Mouse (Mus musculus): Measurements from ENCODE around the gene Nyap1. TPM values are rescaled to one million over a fixed set of nuclear protein-coding genes. Genes with fewer than 3 reads are reported as not detected.
"Not testable (repeated sequence)": the region's sequence is repeated elsewhere in the genome, so short reads cannot be mapped to it uniquely, and the experiment has no call there.

The Nyap1 gene
- polyA plus RNA-seq, 1 experiment from 2014 or later = 5.1 TPM

DNA sequence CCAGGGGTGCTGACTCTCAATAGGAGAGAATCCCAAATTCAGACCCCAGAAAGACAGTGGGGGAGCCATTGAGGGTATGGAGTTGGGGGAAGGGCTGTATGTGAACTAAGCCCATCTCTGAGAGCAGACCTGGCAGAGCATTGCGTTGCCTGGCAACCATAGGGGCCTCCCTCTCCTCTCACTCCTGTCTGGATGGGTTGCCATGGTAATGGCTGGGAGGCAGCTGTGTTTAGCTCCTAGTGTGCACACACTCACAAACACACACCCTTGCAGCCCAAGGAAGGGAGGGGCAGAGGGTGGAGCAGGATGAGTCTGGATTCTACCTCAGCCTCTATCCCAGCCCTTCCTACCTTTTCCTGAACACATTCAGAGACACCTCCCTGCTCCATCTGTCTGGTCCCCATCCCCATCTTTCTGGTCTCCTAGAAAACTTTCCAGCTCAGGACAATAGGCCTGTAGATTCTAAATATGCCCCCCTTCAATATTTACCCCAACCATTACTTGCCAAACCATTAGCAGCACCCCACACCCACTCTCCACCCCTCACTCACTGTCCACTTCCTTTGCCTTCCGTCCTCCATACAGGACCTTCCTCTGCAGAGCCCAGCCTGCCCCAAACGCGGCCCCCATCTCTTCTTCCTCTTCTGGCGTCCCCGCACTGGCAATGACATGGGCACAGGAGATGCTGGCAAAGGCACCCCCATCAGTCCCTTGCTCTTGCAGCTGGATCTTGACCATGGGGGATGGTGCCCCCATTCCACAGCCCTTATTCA, 6.9 kb downstream of the Nyap1 start:
- Histone ChIP-seq H3K4me3 (peak overlapping the region; percentile 42), H3K9me3 (peaks cover 4% of the 10 kb centered on the region), H3K36me3 (replicated peaks) (peaks cover 77% of the 10 kb centered on the region), H3K27ac (peak overlapping the region; percentile 94), H3K4me1 (peaks cover 75% of the 10 kb centered on the region), H3K27me3 (ENCODE audit: poor library complexity, severe bottlenecking) (peaks cover 6% of the 10 kb centered on the region)
- WGBS = 62% methylated on average over 6 of the region's 6 CpGs
- peak; percentile 91 for DNase-seq (ENCODE audit: extremely low spot score, low spot score)

DNA sequence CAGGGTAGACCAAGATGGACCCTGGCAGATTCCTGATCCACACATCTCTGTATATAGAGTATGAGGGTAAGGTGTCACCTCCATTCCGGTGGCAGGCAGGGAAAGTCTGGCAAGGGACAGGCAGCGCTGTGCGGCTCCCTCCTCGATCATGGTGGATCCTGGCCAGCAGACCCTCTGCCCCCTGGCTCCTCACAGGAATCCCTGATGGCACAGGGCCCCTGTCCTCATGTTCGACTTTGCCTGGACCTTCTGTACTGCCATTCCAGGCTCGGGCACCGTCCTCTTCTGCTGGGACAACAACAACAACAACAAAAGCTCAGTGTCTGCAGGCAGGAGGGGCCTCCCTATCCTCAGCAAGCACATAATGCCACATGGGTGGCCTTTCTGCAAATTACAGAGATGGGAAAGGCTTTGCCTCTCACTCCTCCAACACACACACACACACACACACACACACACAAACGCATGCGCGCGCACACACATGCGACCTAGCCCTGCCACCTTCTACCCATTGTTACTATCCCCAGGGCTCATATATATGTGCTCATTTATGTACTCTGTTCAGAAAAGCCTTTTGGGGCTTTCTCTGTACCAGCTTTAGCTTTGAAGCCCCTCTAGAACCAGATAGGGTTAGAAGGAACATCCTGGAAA, 7.6 kb downstream of the Nyap1 start:
- 61% methylated on average over 12 of the region's 12 CpGs for WGBS
- Histone ChIP-seq H3K4me1 (peaks cover 67% of the 10 kb centered on the region), H3K27me3 (ENCODE audit: poor library complexity, severe bottlenecking) (peaks cover 6% of the 10 kb centered on the region), H3K4me3 (peak overlapping the region; percentile 42), H3K27ac (peak overlapping the region; percentile 94), H3K36me3 (replicated peaks) (peaks cover 84% of the 10 kb centered on the region), H3K9me3 (peaks cover 4% of the 10 kb centered on the region)
- no peak for DNase-seq (ENCODE audit: extremely low spot score, low spot score)

DNA sequence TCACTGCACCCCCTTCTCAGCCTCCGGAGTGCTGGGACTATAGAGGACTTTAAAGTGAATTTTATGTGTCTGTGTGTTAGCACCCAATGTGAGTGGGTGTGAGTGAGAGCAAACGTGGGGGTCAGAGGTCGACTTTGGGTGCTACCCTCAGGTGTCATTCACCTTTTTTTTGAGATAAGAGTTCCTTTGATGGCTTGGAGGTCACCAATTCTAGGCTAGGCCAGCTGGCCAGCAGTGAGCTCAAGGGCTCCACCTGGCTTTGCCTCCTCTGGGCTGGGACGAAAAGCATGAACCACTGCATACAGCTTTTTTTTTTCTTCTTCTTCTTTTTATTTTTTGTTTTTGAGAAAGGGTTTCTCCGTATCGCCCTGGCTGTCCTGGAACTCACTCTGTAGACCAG, 14.6 kb downstream of the Nyap1 start:
- H3K27me3 ChIP-seq (ENCODE audit: poor library complexity, severe bottlenecking) = peaks cover 10% of the 10 kb centered on the region
- 74% methylated on average over 6 of the region's 6 CpGs for WGBS
- no peak overlapping the region for H3K27ac ChIP-seq

DNA sequence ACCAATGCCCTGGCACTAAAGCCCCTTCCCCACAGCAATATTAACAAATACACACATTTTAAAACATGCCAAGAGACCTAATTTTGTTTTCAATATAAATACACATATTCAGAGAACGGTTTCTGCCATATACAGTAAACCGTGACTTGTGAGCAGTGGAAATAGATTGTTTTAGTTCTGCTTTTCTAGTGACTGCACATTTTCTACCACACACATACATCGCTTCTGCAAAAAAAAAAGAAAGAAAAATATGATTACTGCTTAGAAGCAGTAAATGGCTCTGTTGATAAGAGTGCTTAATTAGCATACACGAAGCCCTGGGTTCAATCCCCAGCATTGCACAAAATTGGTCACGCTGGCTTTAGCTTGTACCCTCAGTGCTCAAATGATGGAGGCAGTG, 17.6 kb downstream of the Nyap1 start:
- Histone ChIP-seq H3K27me3 (ENCODE audit: poor library complexity, severe bottlenecking) (peaks cover 11% of the 10 kb centered on the region), H3K27ac (no peak overlapping the region), H3K9me3 (no peaks in the 10 kb centered on the region), H3K4me3 (no peak overlapping the region), H3K36me3 (replicated peaks) (peaks cover 3% of the 10 kb centered on the region; the same call in 1 of the 2 replicates), H3K4me1 (peaks cover 6% of the 10 kb centered on the region)
- 93% methylated on average over 5 of the region's 5 CpGs for WGBS
- no peak for DNase-seq (ENCODE audit: extremely low spot score, low spot score)

More for the DNA sequence above, 14.6 kb downstream of the Nyap1 start:
- Histone ChIP-seq H3K36me3 (replicated peaks) (peaks cover 27% of the 10 kb centered on the region), H3K4me3 (no peak overlapping the region), H3K4me1 (peaks cover 9% of the 10 kb centered on the region), H3K9me3 (no peaks in the 10 kb centered on the region)
- DNase-seq (ENCODE audit: extremely low spot score, low spot score) = no peak

DNA sequence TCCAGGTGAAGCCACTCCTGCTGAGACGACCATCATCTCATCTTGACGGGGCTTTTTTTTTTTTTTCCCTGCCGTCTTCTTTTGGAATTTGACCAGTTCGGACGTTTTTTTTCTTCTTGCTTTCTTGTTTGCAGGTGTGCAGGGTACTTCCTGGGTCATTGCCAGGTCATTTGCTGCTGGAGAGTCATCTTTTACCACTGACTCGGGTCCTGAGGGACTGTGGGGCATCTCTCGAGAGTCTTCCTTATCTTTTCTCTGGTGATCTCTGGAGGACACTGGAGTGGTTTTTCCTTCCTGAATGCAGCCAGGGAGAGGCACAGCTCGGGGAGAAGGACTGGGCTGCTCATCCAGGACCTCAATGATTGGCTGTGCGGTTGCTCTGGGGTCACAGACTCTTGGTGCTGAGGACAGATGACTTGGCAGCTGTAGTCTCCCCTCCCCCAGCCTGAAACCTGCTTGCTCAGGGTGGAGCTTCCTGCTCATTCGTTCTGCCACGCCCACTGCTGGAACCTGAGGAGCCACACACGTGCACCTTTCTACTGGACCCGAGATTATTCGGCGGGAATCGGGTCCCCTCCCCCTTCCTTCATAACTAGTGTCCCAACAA, 20.7 kb downstream of the Nyap1 start:
- Histone ChIP-seq H3K27me3 (ENCODE audit: poor library complexity, severe bottlenecking) (peaks cover 11% of the 10 kb centered on the region), H3K4me1 (peaks cover 10% of the 10 kb centered on the region), H3K4me3 (peak overlapping the region; percentile 25; the same call in 1 of the 2 replicates), H3K27ac (0 out of 2 replicates have a peak overlapping the region, but pooled peaks have one; percentile 20)
- H3K9me3 ChIP-seq; DNase-seq (ENCODE audit: extremely low spot score, low spot score); H3K36me3 ChIP-seq (replicated peaks): not testable (repeated sequence)
- 25% methylated on average over 11 of the region's 16 CpGs for WGBS

DNA sequence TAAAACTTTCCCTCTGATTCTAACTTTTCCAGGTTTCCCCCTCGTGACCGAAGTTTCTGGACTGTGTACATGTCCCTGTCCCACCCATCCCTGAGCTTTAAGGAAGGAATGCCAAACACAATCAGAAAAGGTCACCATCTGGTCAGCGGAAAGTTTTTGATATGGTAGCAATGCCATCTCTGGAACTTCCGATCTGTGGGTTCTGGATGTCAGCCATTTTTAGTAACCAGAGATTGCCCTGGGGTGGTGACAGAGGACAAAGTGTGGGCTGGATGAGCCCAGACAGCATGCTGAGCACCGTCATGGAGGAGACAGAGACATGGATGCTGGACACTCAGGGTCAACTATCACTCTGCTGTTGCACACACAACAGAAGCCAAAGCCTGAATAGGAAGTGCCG, 22.3 kb downstream of the Nyap1 start:
- H3K27me3 ChIP-seq (ENCODE audit: poor library complexity, severe bottlenecking) = peaks cover 11% of the 10 kb centered on the region
- H3K36me3 ChIP-seq (replicated peaks) = no peaks in the 10 kb centered on the region
- no peak for DNase-seq (ENCODE audit: extremely low spot score, low spot score)
- no peaks in the 10 kb centered on the region for H3K9me3 ChIP-seq
- no peak overlapping the region for H3K4me3 ChIP-seq
- no peak overlapping the region for H3K27ac ChIP-seq
- peaks cover 10% of the 10 kb centered on the region for H3K4me1 ChIP-seq
- 88% methylated on average over 6 of the region's 6 CpGs for WGBS

DNA sequence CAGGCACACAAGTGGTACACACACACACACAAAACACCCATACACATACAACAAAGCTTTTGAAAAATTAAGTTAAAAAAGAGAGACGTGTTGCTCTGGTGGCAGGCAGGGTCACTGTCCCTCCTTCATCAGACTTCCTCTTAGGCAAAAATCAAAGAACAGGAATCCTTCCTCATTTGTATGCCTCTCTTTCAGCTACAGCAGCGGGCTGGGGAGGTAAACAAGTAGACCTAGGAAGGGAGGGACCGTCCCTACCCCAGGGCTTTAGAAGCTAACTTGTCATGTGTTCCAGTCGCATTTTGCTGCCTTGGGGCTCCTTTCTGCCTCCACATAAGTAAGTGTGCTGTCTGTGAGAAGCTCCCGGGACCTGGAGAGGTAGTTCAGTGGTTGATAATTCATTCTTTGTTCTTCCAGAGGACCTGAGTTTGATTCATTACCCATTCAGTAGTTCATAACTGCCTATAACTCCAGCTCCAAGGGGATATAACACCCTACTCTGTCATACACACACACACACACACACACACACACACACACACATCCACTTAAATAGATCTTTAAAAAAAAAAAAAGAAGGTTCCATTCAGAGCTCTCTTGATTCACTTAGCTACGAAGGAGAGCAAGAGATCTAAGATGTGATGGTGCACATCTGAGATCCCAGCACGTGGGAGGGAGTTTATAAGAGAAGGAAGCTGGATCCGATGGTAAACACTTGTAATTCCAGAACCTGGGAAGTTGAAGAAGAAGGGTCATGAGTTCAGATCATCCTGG, 23.2 kb downstream of the Nyap1 start:
- WGBS = 73% methylated on average over 8 of the region's 8 CpGs
- Histone ChIP-seq H3K9me3 (no peaks in the 10 kb centered on the region), H3K36me3 (replicated peaks) (no peaks in the 10 kb centered on the region), H3K27me3 (ENCODE audit: poor library complexity, severe bottlenecking) (peaks cover 11% of the 10 kb centered on the region), H3K27ac (no peak overlapping the region), H3K4me1 (peaks cover 10% of the 10 kb centered on the region), H3K4me3 (no peak overlapping the region)
- no peak for DNase-seq (ENCODE audit: extremely low spot score, low spot score)

DNA sequence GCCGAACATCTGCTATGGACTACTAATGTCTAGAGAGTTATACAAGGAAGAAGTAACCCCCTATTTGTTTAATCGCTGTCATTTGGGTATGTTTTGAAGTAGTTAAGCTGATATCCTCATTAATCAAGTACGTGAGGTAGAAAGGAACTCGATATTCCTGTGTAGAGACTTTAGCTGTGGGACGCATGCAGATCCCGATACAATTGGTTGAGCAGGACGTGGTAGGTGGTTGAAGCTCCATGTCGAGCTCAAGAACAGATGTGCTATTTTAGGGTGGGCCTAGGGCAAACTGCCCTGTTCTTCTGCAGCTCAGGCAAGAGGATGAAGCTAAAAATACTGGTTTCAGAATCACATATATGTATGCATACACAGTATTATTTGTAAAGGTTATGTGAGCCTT, 25.7 kb downstream of the Nyap1 start:
- WGBS = 81% methylated on average over 8 of the region's 8 CpGs
- Histone ChIP-seq H3K4me3 (no peak overlapping the region), H3K36me3 (replicated peaks) (no peaks in the 10 kb centered on the region)

DNA sequence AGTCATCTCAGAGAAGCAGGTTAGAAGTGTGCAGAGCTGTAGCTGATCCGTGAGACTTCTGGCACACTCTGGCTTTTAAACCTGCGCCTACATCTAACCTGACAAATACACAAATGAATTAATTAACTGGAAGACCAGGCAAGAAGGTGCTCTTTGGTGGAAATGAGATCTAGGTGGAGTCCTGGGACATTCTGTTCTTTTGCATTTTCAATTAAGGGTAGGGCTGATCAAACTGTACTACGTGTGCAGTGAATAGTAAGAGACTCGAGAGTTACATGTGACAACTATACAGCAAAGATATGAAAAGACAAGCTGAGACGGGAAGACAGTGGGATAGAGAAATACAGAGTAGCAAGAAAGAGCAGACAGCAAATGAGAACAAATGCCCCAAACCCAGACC, 28.0 kb downstream of the Nyap1 start:
- no peak for DNase-seq (ENCODE audit: extremely low spot score, low spot score)
- Histone ChIP-seq H3K27me3 (ENCODE audit: poor library complexity, severe bottlenecking) (no peaks in the 10 kb centered on the region), H3K27ac (no peak overlapping the region), H3K4me3 (no peak overlapping the region), H3K9me3 (no peaks in the 10 kb centered on the region), H3K36me3 (replicated peaks) (no peaks in the 10 kb centered on the region), H3K4me1 (peaks cover 4% of the 10 kb centered on the region)
- 87% methylated on average over 5 of the region's 5 CpGs for WGBS

More for the DNA sequence above, 25.7 kb downstream of the Nyap1 start:
- DNase-seq (ENCODE audit: extremely low spot score, low spot score) = no peak
- Histone ChIP-seq H3K9me3 (no peaks in the 10 kb centered on the region), H3K27me3 (ENCODE audit: poor library complexity, severe bottlenecking) (peaks cover 4% of the 10 kb centered on the region; the same call in 1 of the 2 replicates), H3K4me1 (peaks cover 8% of the 10 kb centered on the region), H3K27ac (no peak overlapping the region)

DNA sequence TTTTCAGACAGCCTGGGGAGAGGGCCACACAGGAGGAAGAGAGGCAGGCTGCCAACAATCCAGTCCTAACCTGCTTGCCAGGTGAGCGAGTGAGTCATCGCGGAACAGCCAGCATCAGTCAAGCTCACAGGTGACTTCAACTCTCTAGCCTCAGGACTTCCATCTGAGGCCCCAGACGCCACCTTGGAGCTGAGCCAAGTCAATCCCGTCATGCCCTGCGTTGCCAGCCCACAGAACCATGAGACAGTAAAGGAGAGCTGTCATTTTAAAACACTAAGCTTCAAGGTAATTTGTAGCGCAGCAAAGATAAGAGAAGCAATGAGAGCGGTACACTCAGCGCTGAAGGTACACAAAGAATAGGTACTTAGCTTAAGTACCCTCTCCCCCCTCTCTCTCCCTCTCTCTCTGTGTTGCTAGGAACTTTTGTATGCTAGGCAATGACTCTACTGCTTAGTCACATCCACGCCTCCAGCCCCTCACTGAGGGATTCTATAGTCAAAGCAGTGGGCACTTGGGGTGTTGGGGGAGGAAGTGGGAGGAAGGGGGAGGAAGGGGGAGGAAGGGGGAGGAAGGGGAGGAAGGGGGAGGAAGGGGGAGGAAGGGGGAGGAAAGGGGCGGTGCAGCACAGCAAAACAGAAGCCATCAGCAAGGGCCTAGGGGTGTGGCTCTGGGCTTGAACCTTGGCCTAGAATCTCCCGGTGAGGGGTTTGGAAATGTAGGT, 34.3 kb downstream of the Nyap1 start:
- no peak overlapping the region for H3K27ac ChIP-seq
- peaks cover 23% of the 10 kb centered on the region for H3K4me1 ChIP-seq
- DNase-seq (ENCODE audit: extremely low spot score, low spot score) = no peak
- no peaks in the 10 kb centered on the region for H3K27me3 ChIP-seq (ENCODE audit: poor library complexity, severe bottlenecking)
- no peaks in the 10 kb centered on the region for H3K36me3 ChIP-seq (replicated peaks)
- H3K4me3 ChIP-seq = no peak overlapping the region
- WGBS = 88% methylated on average over 12 of the region's 12 CpGs
- no peaks in the 10 kb centered on the region for H3K9me3 ChIP-seq

DNA sequence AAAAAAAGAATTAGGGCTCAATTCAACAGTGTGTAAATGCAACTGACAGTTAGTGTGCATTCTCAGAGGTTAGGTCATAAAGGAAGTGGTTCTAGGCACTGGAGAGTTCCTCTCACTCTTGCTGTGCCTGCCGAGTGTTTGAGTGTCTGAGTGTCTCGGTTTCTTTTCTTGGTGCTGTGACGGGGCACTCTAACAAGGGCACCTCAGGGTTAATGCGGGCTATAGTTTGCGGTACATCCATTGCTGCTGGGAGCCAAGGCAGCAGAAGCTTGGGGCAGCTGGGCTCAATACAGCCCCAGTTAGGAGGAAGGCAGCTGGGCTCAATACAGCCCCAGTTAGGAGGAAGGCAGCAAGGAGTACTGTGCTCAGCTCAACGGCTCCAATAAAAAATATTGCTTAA, 36.2 kb downstream of the Nyap1 start:
- Histone ChIP-seq H3K9me3 (no peaks in the 10 kb centered on the region), H3K27me3 (ENCODE audit: poor library complexity, severe bottlenecking) (no peaks in the 10 kb centered on the region), H3K36me3 (replicated peaks) (no peaks in the 10 kb centered on the region), H3K4me1 (peaks cover 23% of the 10 kb centered on the region), H3K4me3 (no peak overlapping the region), H3K27ac (no peak overlapping the region)
- WGBS = 69% methylated on average over 6 of the region's 6 CpGs
- no peak for DNase-seq (ENCODE audit: extremely low spot score, low spot score)

DNA sequence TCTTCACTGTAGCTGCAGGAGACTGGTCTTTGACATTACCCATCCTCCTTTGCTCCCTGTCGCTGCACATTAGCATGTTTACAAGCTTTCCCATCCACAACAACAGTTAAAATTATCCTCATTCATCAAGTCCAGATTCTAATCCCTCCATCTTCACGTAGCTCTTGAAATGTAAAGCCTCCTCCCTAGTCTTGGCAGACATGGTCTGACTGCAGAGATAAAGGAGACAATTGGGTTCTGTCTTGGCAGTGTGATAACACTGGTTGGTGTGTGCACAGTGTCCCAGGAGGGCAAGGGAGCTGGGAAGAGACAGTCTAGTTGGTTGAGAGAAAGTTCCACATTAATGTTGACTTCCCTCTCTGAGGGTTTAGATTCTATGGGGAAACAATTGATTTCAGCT, 41.6 kb downstream of the Nyap1 start:
- H3K36me3 ChIP-seq (replicated peaks) = no peaks in the 10 kb centered on the region
- no peak for DNase-seq (ENCODE audit: extremely low spot score, low spot score)
- no peaks in the 10 kb centered on the region for H3K9me3 ChIP-seq
- H3K4me3 ChIP-seq = no peak overlapping the region
- WGBS = 70% methylated on average over 2 of the region's 2 CpGs
- peaks cover 6% of the 10 kb centered on the region for H3K4me1 ChIP-seq
- no peaks in the 10 kb centered on the region for H3K27me3 ChIP-seq (ENCODE audit: poor library complexity, severe bottlenecking)
- H3K27ac ChIP-seq = no peak overlapping the region
